Mouse (Mus musculus) liver, embryonic 14.5 days (tissue): ENCODE results near the gene 9230102O04Rik. TPM values are rescaled to one million over a fixed set of nuclear protein-coding genes. Genes with fewer than 3 reads are reported as not detected.

ENCODE experiments used
- ATAC-seq: fragments of 200-750 bp; cut with Nextera tagmentation; 2 replicates; pipeline ENCODE4 v1.8.0; 2017; ENCODE audit warnings: moderate number of reproducible peaks, mild to moderate bottlenecking, moderate library complexity; ENCODE audit not compliant: insufficient read depth
- DNase-seq, 3 experiments: peaks; one replicate each; pipeline ENCODE4 v3.0.0-alpha.2; 2012 to 2013; ENCODE audit warnings: low read depth in 3 of 3, low spot score in 3 of 3
- H3K27ac ChIP-seq: fragments of 300-500 bp; sonication (generic); 2 replicates; pipeline ENCODE4 v1.5.1; 2014; ENCODE audit warnings: moderate library complexity, mild to moderate bottlenecking, control low read depth, inconsistent platforms
- H3K27me3 ChIP-seq: fragments of 300-500 bp; sonication (generic); 2 replicates; pipeline ENCODE4 v1.6.1; 2014; ENCODE audit warnings: mild to moderate bottlenecking, low read length, moderate library complexity; ENCODE audit not compliant: control insufficient read depth, insufficient read depth
- H3K36me3 ChIP-seq: fragments of 300-500 bp; sonication (generic); replicated peaks from 2 replicates; pipeline ENCODE4 v1.6.1; 2014; ENCODE audit warnings: low read depth; ENCODE audit not compliant: control insufficient read depth, insufficient read depth
- H3K4me1 ChIP-seq, 2 experiments: fragments of 200-500 bp in 1 of 2; fragments of 300-500 bp in 1 of 2; sonication (generic) in 1 of 2; replicated peaks; 2 replicates each; pipeline ENCODE4 v1.6.1; 2012 to 2014; ENCODE audit warnings: antibody characterized with exemption in 1 of 2, inconsistent platforms in 1 of 2, low read length in 1 of 2; ENCODE audit not compliant: control insufficient read depth in 2 of 2, insufficient read depth in 2 of 2
- H3K4me2 ChIP-seq: fragments of 300-500 bp; sonication (generic); 2 replicates; pipeline ENCODE4 v1.6.1; 2014; ENCODE audit warnings: low read depth, mild to moderate bottlenecking, control low read depth, moderate library complexity
- H3K4me3 ChIP-seq, 2 experiments: fragments of 200-500 bp in 1 of 2; fragments of 300-500 bp in 1 of 2; sonication (generic) in 1 of 2; 2 replicates each; pipeline ENCODE4 v1.5.1; 2012 to 2014; ENCODE audit warnings: low read depth in 2 of 2, low read length in 2 of 2, mild to moderate bottlenecking in 2 of 2, control low read depth in 1 of 2, inconsistent platforms in 1 of 2, moderate library complexity in 1 of 2; ENCODE audit not compliant: insufficient read depth in 1 of 2
- H3K9ac ChIP-seq: fragments of 300-500 bp; sonication (generic); replicated peaks from 2 replicates; pipeline ENCODE4 v1.6.1; 2014; ENCODE audit warnings: mild to moderate bottlenecking, control low read depth, moderate library complexity
- H3K9me3 ChIP-seq: fragments of 300-500 bp; sonication (generic); 2 replicates; pipeline ENCODE4 v1.6.1; 2016; ENCODE audit warnings: low read length, mixed read lengths; ENCODE audit not compliant: control insufficient read depth
- CTCF ChIP-seq: IDR thresholded peaks from 2 replicates; pipeline ENCODE4 v1.5.1; 2016; ENCODE audit warnings: antibody characterized with exemption, low read depth, control low read depth
- EP300 ChIP-seq: IDR thresholded peaks from 2 replicates; pipeline ENCODE4 v1.6.1; 2016; ENCODE audit warnings: antibody characterized with exemption, low read depth
- WGBS: fragments of 180-500 bp; shearing (Covaris S2); extraction: QIAGEN DNeasy Blood & Tissue Kit; methylation state at CpG from one replicate; pipeline ENCODE4 v1.1.7; 2014; ENCODE audit not compliant: insufficient replicate concordance; 5-methylcytosine and 5-hydroxymethylcytosine counted together
- polyA plus RNA-seq, 2 experiments: library from polyadenylated mRNA; depleted of rRNA in 1 of 2; stranded (reverse) in 1 of 2; unstranded in 1 of 2; fragments of >200 nt; fragmentation: Nextera tagmentation in 1 of 2; extraction: Ambion mirVana in 1 of 2; gene quantifications; 2 replicates each; pipeline versions ENCODE4 v1.2.1 to v1.2.3; 2012 to 2014

The 9230102O04Rik gene
- polyA plus RNA-seq, 2 experiments, result not detected

- peak overlapping the region; percentile 6 to 18; a peak in 1 of 4 replicates for H3K4me3 ChIP-seq
- H3K36me3 ChIP-seq, result no peaks in the 10 kb centered on the region
- H3K27ac ChIP-seq, result no peak overlapping the region
- H3K9ac ChIP-seq, result no peak overlapping the region
- H3K27me3 ChIP-seq, result peaks cover 99% of the 10 kb centered on the region
- TF ChIP-seq EP300 (no peak), CTCF (no peak)
- DNase-seq (no peak), ATAC-seq (no peak)
- WGBS, result under 1% methylated on average over 39 of the region's 39 CpGs
- H3K4me2 ChIP-seq, result peak overlapping the region; percentile 51; the same call in 1 of the 2 replicates
- H3K4me1 ChIP-seq, result no peaks in the 10 kb centered on the region
- H3K9me3 ChIP-seq, result no peaks in the 10 kb centered on the region
These were observed 6.9 kb downstream of the 9230102O04Rik start for GRCm38 (mm10) chr2:9882371-9882925.

- Histone ChIP-seq H3K27ac (no peak overlapping the region), H3K4me1 (no peaks in the 10 kb centered on the region), H3K4me2 (peak overlapping the region; percentile 40; the same call in 1 of the 2 replicates), H3K36me3 (no peaks in the 10 kb centered on the region), H3K4me3 (no peak overlapping the region), H3K9ac (no peak overlapping the region), H3K27me3 (peaks cover 100% of the 10 kb centered on the region), H3K9me3 (no peaks in the 10 kb centered on the region)
- DNase-seq (no peak), ATAC-seq (no peak)
- 4% methylated on average over 13 of the region's 13 CpGs for WGBS
- TF ChIP-seq CTCF (no peak), EP300 (no peak)
These were observed 7.7 kb downstream of the 9230102O04Rik start for GRCm38 (mm10) chr2:9881611-9882023.

- no peak within 1 kb of the TSS for H3K9ac ChIP-seq
- peak within 1 kb of the TSS; percentile 77 for H3K4me2 ChIP-seq
- no peaks in the 10 kb centered on the region for H3K9me3 ChIP-seq
- H3K36me3 ChIP-seq, result no peaks in the 10 kb centered on the region
- no peaks in the 10 kb centered on the region for H3K4me1 ChIP-seq
- 0 out of 4 replicates have a peak within 1 kb of the TSS, but pooled peaks have one; percentile 1 to 18 for H3K4me3 ChIP-seq
- ATAC-seq (no peak), DNase-seq (no peak)
- peaks cover 100% of the 10 kb centered on the region for H3K27me3 ChIP-seq
- 3% methylated on average over 34 of the region's 35 CpGs for WGBS
- TF ChIP-seq CTCF (no peak), EP300 (no peak)
- H3K27ac ChIP-seq, result no peak within 1 kb of the TSS
These were observed 8.2 kb downstream of the 9230102O04Rik start, which contains the start of gene 4930412O13Rik for GRCm38 (mm10) chr2:9881051-9881591. TSS of gene 4930412O13Rik (plus strand) at chr2:9881252.

- Histone ChIP-seq H3K27me3 (peaks cover 100% of the 10 kb centered on the region), H3K27ac (no peak overlapping the region), H3K4me3 (no peak overlapping the region), H3K9ac (no peak overlapping the region), H3K36me3 (no peaks in the 10 kb centered on the region), H3K9me3 (no peaks in the 10 kb centered on the region), H3K4me1 (no peaks in the 10 kb centered on the region), H3K4me2 (peak overlapping the region; percentile 77)
- DNase-seq (no peak), ATAC-seq (no peak)
- WGBS, result 7% methylated on average over 11 of the region's 11 CpGs
- no peak for TF ChIP-seq EP300
- no peak for TF ChIP-seq CTCF
These were observed 9.1 kb downstream of the 9230102O04Rik start for GRCm38 (mm10) chr2:9880271-9880670.

- ATAC-seq, result peak; percentile 88
- peak overlapping the region; percentile 49 to 55 for H3K4me3 ChIP-seq
- peak; percentile 56 to 69 (median 66) for DNase-seq
- no peaks in the 10 kb centered on the region for H3K36me3 ChIP-seq
- no peak overlapping the region for H3K27ac ChIP-seq
- H3K27me3 ChIP-seq, result peaks cover 100% of the 10 kb centered on the region
- H3K4me2 ChIP-seq, result peak overlapping the region; percentile 77
- no peaks in the 10 kb centered on the region for H3K4me1 ChIP-seq
- no peak overlapping the region for H3K9ac ChIP-seq
- TF ChIP-seq CTCF (peak; percentile 81), EP300 (no peak)
- 2% methylated on average over 20 of the region's 21 CpGs for WGBS
- no peaks in the 10 kb centered on the region for H3K9me3 ChIP-seq
These were observed 9.8 kb downstream of the 9230102O04Rik start for GRCm38 (mm10) chr2:9879493-9879892.
